Mouse (Mus musculus) hindbrain, embryonic 11.5 days (tissue): ENCODE results near the gene Tspan31. TPM values are rescaled to one million over a fixed set of nuclear protein-coding genes. Genes with fewer than 3 reads are reported as not detected.
A peak's percentile ranks its signal among the peaks of the same experiment; 100 is the strongest.

Experiments used
- ATAC-seq: fragments of 200-750 bp; cut with Nextera tagmentation; 2 replicates; pipeline ENCODE4 v1.8.0; 2017; ENCODE audit warnings: mild to moderate bottlenecking, moderate TSS enrichment, moderate library complexity; ENCODE audit not compliant: low FRiP score
- DNase-seq: peaks from one replicate; pipeline ENCODE4 v3.0.0-alpha.2; 2015; ENCODE audit warnings: low spot score
- H3K27ac ChIP-seq: fragments of 300-500 bp; sonication (generic); 2 replicates; pipeline ENCODE4 v1.5.1; 2014; ENCODE audit warnings: mild to moderate bottlenecking, low read depth, low read length
- H3K27me3 ChIP-seq: fragments of 300-500 bp; sonication (generic); 2 replicates; pipeline ENCODE4 v1.6.1; 2014; ENCODE audit warnings: mild to moderate bottlenecking, low read length, moderate library complexity, mixed read lengths; ENCODE audit not compliant: control insufficient read depth, insufficient read depth
- H3K36me3 ChIP-seq: fragments of 300-500 bp; sonication (generic); 2 replicates; pipeline ENCODE4 v1.6.1; 2014; ENCODE audit warnings: mild to moderate bottlenecking, low read length, moderate library complexity, mixed read lengths; ENCODE audit not compliant: control insufficient read depth, insufficient read depth
- H3K4me1 ChIP-seq: fragments of 300-500 bp; sonication (generic); replicated peaks from 2 replicates; pipeline ENCODE4 v1.6.1; 2014; ENCODE audit warnings: low read length, mixed read lengths; ENCODE audit not compliant: control insufficient read depth, insufficient read depth
- H3K4me2 ChIP-seq: fragments of 300-500 bp; sonication (generic); replicated peaks from 2 replicates; pipeline ENCODE4 v1.6.1; 2014; ENCODE audit warnings: mild to moderate bottlenecking, low read depth, low read length
- H3K4me3 ChIP-seq: fragments of 300-500 bp; sonication (generic); 2 replicates; pipeline ENCODE4 v1.5.1; 2014; ENCODE audit warnings: low read depth, low read length
- H3K9ac ChIP-seq: fragments of 300-500 bp; sonication (generic); 2 replicates; pipeline ENCODE4 v1.6.1; 2014; ENCODE audit warnings: low read depth, low read length
- H3K9me3 ChIP-seq: fragments of 300-500 bp; sonication (generic); 2 replicates; pipeline ENCODE4 v1.6.1; 2016; ENCODE audit warnings: low read length; ENCODE audit not compliant: control insufficient read depth
- WGBS: fragments of 180-500 bp; shearing (Covaris S2); extraction: QIAGEN DNeasy Blood & Tissue Kit; methylation state at CpG from one replicate; pipeline ENCODE4 v1.1.7; 2014; 5-methylcytosine and 5-hydroxymethylcytosine counted together
- polyA plus RNA-seq: library from polyadenylated mRNA; unstranded; fragments of >200 nt; fragmentation: Nextera tagmentation; extraction: Ambion mirVana; gene quantifications from 2 replicates; pipeline ENCODE4 v1.2.1, GENCODE M21; 2014

Tspan31 gene
- polyA plus RNA-seq, 1 experiment from 2014 or later: 140 TPM

DNA sequence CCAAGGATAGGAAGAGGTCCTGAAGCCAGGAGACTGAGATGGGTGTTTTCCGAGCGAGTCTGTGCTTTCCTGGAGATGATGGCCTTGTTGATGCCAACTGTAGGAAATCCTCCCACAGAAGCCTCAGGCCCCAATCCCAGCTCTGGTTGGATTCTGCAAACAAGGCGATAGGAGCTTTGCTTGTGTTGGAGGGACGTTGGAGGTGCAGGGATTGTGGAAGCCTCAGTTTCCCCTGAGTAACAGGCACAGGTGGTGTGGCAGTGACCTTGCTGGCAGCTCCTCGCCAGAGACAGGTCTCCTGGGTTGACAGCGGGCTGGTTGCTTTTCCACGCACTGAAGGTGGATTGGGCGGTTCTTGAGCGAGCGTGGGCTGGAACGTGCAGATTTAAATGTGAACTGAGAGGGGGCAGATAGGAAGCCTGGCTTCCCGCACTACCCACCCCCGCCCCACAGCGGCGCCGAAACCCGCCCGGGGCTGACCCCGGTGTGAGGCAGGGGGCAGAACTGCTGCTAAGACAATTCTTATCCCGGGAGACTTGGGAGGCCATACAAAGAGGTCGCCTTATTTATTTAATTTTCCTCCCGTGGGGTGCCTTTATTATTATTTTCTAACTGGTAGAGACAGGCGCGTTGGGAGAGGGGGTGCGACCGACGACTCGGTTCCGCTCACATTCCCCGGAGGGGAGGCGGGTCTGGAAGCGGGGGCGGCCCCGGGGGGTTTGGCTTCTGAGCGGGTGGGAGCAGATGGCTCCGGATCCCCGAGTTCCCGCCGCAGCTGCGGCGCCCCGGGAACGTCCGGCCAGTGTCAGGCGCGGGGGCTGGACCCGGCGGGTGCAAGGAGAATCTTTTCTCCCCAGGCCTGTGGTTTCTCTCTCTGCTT lies 11.1 kb upstream of the Tspan31 start:
- Histone ChIP-seq H3K4me3 (peak overlapping the region; percentile 70), H3K4me2 (peak overlapping the region; percentile 100), H3K36me3 (no peaks in the 10 kb centered on the region), H3K9ac (0 out of 2 replicates have a peak overlapping the region, but pooled peaks have one; percentile 20), H3K27ac (no peak overlapping the region), H3K9me3 (no peaks in the 10 kb centered on the region), H3K4me1 (peaks cover 21% of the 10 kb centered on the region), H3K27me3 (peaks cover 46% of the 10 kb centered on the region)
- WGBS: 2% methylated on average over 46 of the region's 48 CpGs
- DNase-seq (peak; percentile 36), ATAC-seq (no peak)

DNA sequence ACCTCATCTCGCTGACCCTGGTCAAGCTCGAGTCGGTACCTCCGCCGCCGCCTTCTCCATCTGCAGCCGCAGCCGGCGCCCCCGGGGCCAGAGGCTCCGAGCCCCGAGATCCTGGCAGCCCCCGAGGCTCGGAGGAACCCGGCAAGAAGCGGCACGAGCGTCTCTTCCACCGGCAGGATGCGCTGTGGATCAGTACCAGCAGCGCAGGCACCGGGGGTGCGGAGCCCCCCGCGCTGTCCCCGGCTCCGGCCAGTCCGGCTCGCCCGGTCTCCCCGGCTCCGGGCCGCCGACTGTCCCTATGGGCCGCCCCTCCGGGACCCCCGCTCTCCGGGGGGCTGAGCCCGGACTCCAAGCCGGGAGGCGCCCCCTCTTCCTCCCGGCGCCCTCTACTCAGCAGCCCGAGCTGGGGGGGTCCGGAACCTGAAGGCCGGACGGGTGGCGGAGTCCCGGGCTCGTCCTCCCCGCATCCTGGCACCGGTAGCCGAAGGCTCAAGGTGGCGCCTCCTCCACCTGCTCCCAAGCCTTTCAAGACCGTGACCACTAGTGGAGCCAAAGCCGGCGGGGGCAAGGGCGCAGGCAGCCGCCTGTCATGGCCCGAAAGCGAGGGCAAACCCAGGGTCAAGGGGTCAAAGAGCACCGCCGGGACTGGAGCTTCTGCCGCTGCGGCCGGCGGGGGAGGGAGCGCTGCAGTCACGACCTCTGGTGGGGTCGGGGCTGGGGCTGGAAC lies 9.8 kb upstream of the Tspan31 start:
- DNase-seq (peak; percentile 56), ATAC-seq (peak; percentile 12)
- no peaks in the 10 kb centered on the region for H3K36me3 ChIP-seq
- H3K4me3 ChIP-seq: peak overlapping the region; percentile 70
- WGBS: 2% methylated on average over 50 of the region's 70 CpGs
- H3K9me3 ChIP-seq: no peaks in the 10 kb centered on the region
- H3K9ac ChIP-seq: peak overlapping the region; percentile 71
- H3K27ac ChIP-seq: peak overlapping the region; percentile 65; the same call in 1 of the 2 replicates
- peaks cover 21% of the 10 kb centered on the region for H3K4me1 ChIP-seq
- peak overlapping the region; percentile 100 for H3K4me2 ChIP-seq
- peaks cover 46% of the 10 kb centered on the region for H3K27me3 ChIP-seq

DNA sequence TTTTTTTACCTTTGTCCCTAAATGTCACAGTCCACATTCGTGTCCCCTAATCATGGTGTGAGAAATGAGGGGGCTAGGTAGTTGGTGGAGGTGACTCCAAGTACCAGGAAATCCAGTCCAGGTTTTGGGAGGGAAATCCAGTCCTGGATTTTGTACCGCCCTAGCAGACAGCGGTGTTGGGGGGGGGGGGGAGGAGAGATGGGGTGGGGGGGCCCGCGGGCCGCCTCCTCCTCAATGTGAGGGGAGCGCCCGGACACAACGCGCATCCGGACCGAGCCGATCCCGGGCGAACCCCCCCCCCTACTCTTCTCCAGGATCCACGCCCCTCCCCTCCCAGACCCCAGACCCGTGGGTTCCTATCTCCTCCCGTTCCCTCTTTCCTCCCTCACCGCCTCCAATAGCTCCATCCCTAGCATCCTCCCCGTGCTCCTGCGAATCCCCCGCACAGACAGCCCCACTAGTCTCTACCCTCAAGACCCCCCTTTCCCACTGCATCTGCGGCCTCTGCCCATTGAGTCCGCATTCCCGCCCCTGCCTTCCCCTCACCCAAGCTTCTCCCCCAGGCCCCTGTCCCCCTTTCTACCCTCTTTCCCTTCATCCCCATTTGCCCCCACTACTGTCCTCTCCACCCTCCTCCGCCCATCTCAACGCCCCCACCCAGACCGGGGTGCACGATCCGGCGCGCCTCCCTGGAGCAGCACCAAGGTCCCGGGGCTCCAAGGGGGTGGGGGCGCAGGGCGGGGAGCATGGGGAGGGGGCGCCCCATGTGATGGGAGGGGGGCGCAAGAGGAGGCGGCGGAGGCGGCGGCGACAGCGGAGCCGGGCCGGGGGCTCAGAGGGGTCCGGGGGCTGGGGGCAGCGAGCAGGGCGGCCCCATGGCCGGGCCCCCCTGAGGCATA lies 8.9 kb upstream of the Tspan31 start:
- Histone ChIP-seq H3K4me2 (peak overlapping the region; percentile 100), H3K9ac (peak overlapping the region; percentile 71), H3K27ac (peak overlapping the region; percentile 65; the same call in 1 of the 2 replicates), H3K27me3 (peaks cover 46% of the 10 kb centered on the region), H3K36me3 (no peaks in the 10 kb centered on the region), H3K4me1 (peaks cover 21% of the 10 kb centered on the region), H3K9me3 (no peaks in the 10 kb centered on the region), H3K4me3 (peak overlapping the region; percentile 70)
- DNase-seq (peak; percentile 82), ATAC-seq (peak; percentile 72)
- 2% methylated on average over 36 of the region's 49 CpGs for WGBS

DNA sequence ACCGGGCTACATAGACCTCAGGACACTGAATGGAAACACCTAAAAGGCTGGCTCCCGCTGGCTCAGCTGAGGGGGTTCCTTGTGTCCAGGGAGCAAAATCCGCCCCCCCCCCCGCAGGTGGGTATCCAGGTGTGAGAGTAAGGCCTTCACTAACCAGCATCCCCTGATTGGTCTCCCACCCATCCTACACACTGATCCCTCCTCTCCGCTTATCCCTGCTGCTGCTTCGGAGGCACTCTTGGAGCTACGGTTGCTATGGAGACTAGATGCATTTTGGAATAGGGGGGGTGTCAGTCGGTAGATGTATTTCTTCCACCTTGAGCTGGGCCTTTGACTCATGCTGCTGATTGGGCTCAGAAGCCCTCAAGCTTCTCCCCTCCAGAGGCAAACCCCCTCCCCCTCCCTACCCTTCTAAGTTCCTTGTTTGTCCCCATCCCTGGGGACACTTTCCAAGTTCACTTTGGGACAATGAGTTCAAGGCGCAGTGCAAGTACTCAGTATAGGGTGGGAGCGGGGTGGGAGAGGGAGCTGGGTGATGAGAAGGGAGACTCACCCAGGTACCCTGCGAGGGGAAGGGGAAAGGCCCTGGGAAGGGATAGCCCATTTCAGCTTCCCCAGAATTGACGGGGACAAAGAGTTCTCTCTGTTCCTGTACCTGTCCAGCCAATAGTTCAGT lies 8.1 kb upstream of the Tspan31 start:
- peak; percentile 48 for ATAC-seq
- H3K27ac ChIP-seq: no peak overlapping the region
- 8% methylated on average over 11 of the region's 12 CpGs for WGBS

DNA sequence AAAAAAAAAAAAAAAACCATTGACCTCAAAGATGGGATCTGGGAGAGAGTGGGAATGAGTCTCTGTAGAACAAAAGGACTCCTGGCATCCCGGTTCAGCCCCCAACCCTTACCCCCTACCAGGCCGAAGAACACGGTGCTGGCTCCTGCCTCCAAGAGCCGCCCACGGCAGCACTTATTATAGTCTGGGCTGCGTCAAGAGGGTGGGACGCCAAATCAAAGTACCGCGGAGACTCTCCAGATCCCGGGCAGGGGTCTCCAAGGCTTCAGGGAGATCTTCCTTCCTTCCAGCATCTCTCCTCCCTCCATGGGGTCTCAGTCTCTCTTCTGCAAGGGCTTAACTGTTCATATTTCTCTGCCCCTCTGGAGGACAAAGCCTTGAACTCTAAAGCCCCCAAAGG lies 7.5 kb upstream of the Tspan31 start:
- Histone ChIP-seq H3K4me3 (no peak overlapping the region; the same call in 1 of the 2 replicates), H3K9me3 (no peaks in the 10 kb centered on the region), H3K27ac (no peak overlapping the region), H3K4me1 (peaks cover 21% of the 10 kb centered on the region), H3K4me2 (no peak overlapping the region; the same call in 1 of the 2 replicates), H3K36me3 (no peaks in the 10 kb centered on the region), H3K27me3 (peaks cover 42% of the 10 kb centered on the region), H3K9ac (no peak overlapping the region)
- ATAC-seq: no peak
- DNase-seq: no peak
- 4% methylated on average over 10 of the region's 10 CpGs for whole genome bisulfite sequencing

More for the DNA sequence above, 8.1 kb upstream of the Tspan31 start:
- peak overlapping the region; percentile 100 for H3K4me2 ChIP-seq
- H3K4me1 ChIP-seq: peaks cover 21% of the 10 kb centered on the region
- H3K36me3 ChIP-seq: no peaks in the 10 kb centered on the region
- no peak for DNase-seq
- H3K9me3 ChIP-seq: no peaks in the 10 kb centered on the region
- peaks cover 42% of the 10 kb centered on the region for H3K27me3 ChIP-seq
- peak overlapping the region; percentile 70 for H3K4me3 ChIP-seq
- H3K9ac ChIP-seq: no peak overlapping the region

DNA sequence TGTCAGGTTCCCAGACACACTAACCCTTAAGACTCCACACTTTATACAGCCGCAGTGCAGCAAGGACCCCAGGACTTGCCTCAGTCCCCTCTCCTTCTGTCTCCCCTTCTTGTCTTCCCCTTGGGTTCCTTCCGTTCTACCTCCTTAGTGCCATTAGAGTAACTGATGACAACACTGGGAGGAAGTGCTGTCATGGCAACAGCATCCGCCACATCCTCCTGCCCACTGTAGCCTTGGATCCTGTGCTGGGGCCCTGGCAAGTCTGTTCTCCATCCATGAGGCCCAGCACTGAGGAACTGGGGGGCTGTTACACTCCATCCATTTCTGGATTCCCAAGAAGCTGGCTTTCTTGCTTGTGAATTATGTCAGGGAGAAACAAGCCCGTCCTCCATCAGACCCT lies 6.0 kb upstream of the Tspan31 start:
- Histone ChIP-seq H3K4me3 (no peak overlapping the region), H3K27me3 (peaks cover 30% of the 10 kb centered on the region), H3K9me3 (no peaks in the 10 kb centered on the region), H3K9ac (no peak overlapping the region), H3K36me3 (no peaks in the 10 kb centered on the region), H3K4me2 (no peak overlapping the region), H3K4me1 (peaks cover 17% of the 10 kb centered on the region), H3K27ac (no peak overlapping the region)
- 61% methylated on average over 4 of the region's 4 CpGs for WGBS
- ATAC-seq (no peak), DNase-seq (no peak)

DNA sequence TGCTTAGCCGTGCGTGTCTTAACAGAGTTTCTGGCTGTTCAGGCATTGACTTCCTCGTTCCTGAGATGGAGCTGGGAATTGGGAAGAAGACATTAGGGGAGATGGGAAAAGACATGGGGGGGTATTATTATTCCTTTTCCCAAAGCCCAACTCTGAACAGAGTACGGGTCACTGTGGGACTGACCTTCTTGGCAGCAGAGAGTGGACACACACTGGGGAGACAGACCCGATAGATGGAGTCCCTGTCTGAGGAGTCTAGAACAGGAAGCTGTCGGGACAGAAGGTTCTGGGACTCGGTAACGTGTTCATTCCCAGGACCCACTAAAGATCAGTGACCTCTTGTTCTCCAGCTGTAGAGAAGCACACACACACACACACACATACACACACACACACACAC lies 5.6 kb upstream of the Tspan31 start:
- ATAC-seq: no peak
- Histone ChIP-seq H3K9me3 (no peaks in the 10 kb centered on the region), H3K4me3 (no peak overlapping the region), H3K36me3 (no peaks in the 10 kb centered on the region), H3K27ac (no peak overlapping the region), H3K27me3 (peaks cover 26% of the 10 kb centered on the region), H3K4me1 (peaks cover 15% of the 10 kb centered on the region), H3K4me2 (no peak overlapping the region), H3K9ac (no peak overlapping the region)
- WGBS: 80% methylated on average over 8 of the region's 8 CpGs
- DNase-seq: no peak

DNA sequence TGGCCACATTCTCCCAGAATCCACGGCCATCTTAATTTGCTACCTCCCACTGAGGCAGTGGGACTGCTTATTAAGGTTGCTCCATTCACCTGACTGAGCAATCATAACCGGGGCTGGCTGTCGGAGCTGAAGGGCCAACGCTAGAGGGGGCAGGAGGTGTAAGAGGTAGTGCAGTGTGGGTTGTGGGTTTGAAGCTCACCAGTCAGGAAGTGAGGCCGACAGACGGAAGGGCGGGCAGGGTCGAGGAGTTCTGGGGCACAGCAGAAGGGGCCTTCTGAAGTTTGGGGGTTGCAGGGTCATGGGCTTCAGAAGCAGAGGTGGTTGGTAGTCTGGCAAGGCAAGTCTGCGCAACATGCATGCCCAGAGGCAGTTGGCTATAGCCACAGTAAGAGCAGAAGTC lies 5.0 kb upstream of the Tspan31 start, which contains the start of gene Agap2:
TSS of gene Agap2 (plus strand) at position 205 of the 400 bp plus-strand sequence.
- ATAC-seq (no peak), DNase-seq (no peak)
- H3K9ac ChIP-seq: no peak within 1 kb of the TSS
- H3K4me3 ChIP-seq: no peak within 1 kb of the TSS
- H3K27me3 ChIP-seq: peaks cover 20% of the 10 kb centered on the region
- H3K4me1 ChIP-seq: peaks cover 10% of the 10 kb centered on the region; the same call in 1 of the 2 replicates
- H3K36me3 ChIP-seq: no peaks in the 10 kb centered on the region
- H3K4me2 ChIP-seq: no peak within 1 kb of the TSS
- WGBS: 69% methylated on average over 9 of the region's 9 CpGs
- H3K9me3 ChIP-seq: no peaks in the 10 kb centered on the region
- no peak within 1 kb of the TSS for H3K27ac ChIP-seq
